Mouse (Mus musculus): ENCODE measurements around the gene Axin1.

GRCm38 (mm10) chr17:26234386-26234785, 95.9 kb downstream of the Axin1 start:
- no peak for TF ChIP-seq CTCF (conservative IDR thresholded peaks at IDR 0.05 in 1 of 2, IDR thresholded peaks at IDR 0.05 in 1 of 2; ENCODE audit: low read depth in 2 of 2, low read length in 2 of 2)
- TF ChIP-seq KAT2A (IDR thresholded peaks at IDR 0.05; ENCODE audit: insufficient replicate concordance, low read length), result no peak
- no peak for TF ChIP-seq POLR2A (IDR thresholded peaks at IDR 0.05; ENCODE audit: low read depth, low read length)
- no peak for TF ChIP-seq TCF12 (IDR thresholded peaks at IDR 0.05; ENCODE audit: low read depth, low read length)
- TF ChIP-seq MEF2A (IDR thresholded peaks at IDR 0.05; ENCODE audit: borderline replicate concordance, low read depth, low read length), result no peak
- no peak for TF ChIP-seq E2F4 (IDR thresholded peaks at IDR 0.05; ENCODE audit: insufficient replicate concordance, low read depth, low read length)
- TF ChIP-seq ETS1 (conservative IDR thresholded peaks at IDR 0.05; ENCODE audit: low read depth, low read length), result no peak
- no peak for TF ChIP-seq SMC3 (IDR thresholded peaks at IDR 0.05; ENCODE audit: low read depth, low read length)
- no peak for TF ChIP-seq ZC3H11A (IDR thresholded peaks at IDR 0.05; ENCODE audit: low read depth, low read length)
- TF ChIP-seq CHD2 (IDR thresholded peaks at IDR 0.05; ENCODE audit: low read length), result no peak

Data from CH12.LX (cell line).